Mouse (Mus musculus) olfactory bulb, adult 2 months (tissue): Measurements from ENCODE around the gene Cadm2.

Experiments used
- CTCF ChIP-seq: fragments of 200-500 bp; IDR thresholded peaks from 2 replicates; pipeline ENCODE4 v1.5.1; 2012; ENCODE audit warnings: low read depth, mild to moderate bottlenecking, low read length, moderate library complexity; ENCODE audit not compliant: insufficient read depth
- POLR2A ChIP-seq: fragments of 200-500 bp; IDR thresholded peaks from 2 replicates; pipeline ENCODE4 v1.6.1; 2012; ENCODE audit warnings: mild to moderate bottlenecking, low read depth, low read length, moderate library complexity; ENCODE audit not compliant: insufficient read depth

- TF ChIP-seq CTCF: no peak
- no peak for TF ChIP-seq POLR2A
Observed at GRCm38 (mm10) chr16:67618817-67619216, 1.9 kb downstream of the Cadm2 start.
